Mouse (Mus musculus): ENCODE data around the gene Psme2b.

GRCm38 (mm10) chr11:48902021-48902420 is 44.0 kb downstream of the Psme2b start, which contains the start of gene Gm5431:
- TF ChIP-seq CTCF (IDR thresholded peaks at IDR 0.05; ENCODE audit: low read depth, low read length) (no peak), POLR2A (IDR thresholded peaks at IDR 0.05; ENCODE audit: borderline replicate concordance, low read depth, low read length) (no peak)
